Mouse (Mus musculus): ENCODE measurements around the gene Casp4. TPM values are rescaled to one million over a fixed set of nuclear protein-coding genes. Genes with fewer than 3 reads are reported as not detected.

The Casp4 gene
- total RNA-seq (2015; ENCODE audit: low replicate concordance): 9.6 and 16.2 TPM in 2 replicates
- 8.8 and 9.1 TPM in 2 replicates for total RNA-seq (2017; ENCODE audit: low replicate concordance)

DNA sequence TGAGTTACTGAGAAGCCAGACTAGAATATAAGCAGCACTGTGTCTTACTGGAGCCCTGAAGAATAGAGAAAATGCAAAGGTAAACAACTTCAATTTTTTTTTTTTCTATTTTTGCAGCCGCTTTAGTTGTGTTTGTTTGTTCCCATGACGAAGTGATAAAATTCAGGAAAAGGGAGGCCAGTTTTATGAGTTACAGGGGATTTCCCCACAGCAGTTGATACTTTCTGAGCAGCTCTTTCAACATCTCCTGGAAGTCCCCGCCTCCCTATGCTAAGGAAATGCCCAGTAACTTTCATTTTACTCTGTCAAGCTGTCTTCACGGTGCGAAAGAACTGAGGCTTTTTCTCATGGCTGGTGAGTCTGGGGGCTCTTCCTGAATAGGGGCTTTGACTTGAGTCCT lies at the start of gene Casp4:
TSS of gene Casp4 (plus strand) at position 268 of the 400 bp plus-strand sequence.
- no peak for ATAC-seq (replicated peaks; ENCODE audit: low FRiP score, poor library complexity, severe bottlenecking)

DNA sequence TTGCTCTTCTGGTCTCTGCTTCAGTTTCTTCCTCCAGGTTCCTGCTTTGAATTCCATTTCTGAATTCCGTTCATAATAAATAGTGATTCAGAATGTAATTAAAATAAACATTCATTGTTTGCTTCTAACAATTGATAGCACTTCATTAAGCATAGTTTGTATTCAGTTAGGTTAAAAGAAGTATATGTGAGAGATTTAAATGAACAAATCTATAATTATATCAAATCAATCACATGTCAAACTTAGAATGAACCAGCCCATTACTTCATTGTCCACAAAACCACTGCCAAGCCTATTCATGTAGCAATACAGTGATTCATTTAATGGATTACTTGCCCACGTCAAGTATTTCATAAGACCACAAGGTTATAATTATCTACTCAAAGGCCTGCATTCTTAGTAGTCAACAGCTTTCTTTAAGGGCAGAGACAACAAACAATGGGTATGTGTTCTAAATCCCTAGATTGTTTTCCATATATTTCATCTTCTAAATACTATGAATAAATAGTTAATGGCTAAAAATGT lies 44.6 kb upstream of the Casp4 start:
- no peak for ATAC-seq (replicated peaks; ENCODE audit: low FRiP score, poor library complexity, severe bottlenecking)

GRCm38 (mm10) chr9:5270274-5270673 lies 38.4 kb upstream of the Casp4 start:
- no peak for ATAC-seq (replicated peaks; ENCODE audit: low FRiP score, poor library complexity, severe bottlenecking)

DNA sequence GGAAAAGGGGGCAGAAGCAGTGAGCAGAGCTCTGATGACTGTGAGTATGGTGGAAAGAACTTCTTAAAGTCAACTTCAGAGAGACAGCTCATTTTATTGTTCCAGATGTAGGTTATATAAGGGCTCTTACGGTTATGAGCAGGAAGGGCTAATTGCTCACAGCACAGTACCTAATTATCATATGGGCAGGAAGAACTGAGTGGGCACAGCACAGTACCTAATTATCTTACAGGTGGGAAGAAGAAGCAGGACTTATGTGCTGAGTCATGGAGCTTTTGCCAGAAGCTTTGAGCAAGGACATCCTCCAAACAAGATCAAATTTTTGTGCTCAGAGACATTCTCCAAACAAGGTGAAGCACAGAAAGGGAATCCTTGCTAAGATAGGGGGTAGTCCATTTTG lies 37.7 kb upstream of the Casp4 start:
- ATAC-seq (replicated peaks; ENCODE audit: low FRiP score, poor library complexity, severe bottlenecking): no peak

DNA sequence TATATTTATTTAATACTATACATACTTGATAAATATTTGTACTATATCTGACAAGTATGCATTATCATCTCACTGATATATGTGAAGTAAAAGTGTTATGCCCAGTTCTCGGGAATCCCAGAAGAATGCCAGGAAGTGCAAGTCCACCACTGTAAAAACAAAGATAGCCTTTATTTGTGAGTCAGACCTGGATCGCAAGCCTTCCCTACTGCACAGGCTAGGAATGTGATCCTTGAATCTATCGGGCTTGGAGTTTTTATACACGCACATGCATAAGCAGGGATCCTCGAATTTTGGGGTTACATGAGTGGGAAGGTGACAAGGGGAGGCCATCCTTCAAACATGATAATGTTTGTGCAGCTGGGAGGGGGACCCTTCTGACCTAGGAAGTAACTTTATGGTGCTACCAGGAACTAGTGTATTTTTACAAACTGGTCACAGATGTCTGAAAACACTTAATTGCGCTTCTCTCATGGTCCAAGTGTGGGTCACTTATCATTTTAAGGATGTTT lies 37.2 kb upstream of the Casp4 start:
- no peak for ATAC-seq (replicated peaks; ENCODE audit: low FRiP score, poor library complexity, severe bottlenecking)

- ATAC-seq (replicated peaks; ENCODE audit: low FRiP score, poor library complexity, severe bottlenecking): no peak
These were observed 22.6 kb upstream of the Casp4 start for GRCm38 (mm10) chr9:5286071-5286470.

DNA sequence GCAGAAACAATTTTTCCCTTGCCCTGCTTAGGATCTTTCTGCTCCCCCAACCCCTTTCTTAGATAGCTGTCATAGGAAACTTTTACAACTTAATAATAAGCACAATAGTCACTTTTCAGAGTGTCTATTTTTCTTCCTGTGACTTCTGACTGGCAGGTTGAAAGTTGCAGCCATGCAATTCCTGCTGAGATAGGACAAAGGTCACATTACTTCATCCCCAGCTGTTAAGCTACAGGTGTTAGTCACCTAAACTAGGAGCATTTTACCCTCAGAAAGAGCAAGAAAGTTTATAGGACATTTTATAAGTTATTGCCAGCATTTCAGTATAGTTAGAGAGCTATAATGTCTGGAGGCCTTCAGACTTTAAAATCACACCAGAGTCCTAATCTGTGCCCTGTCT lies 22.0 kb upstream of the Casp4 start:
- ATAC-seq (replicated peaks; ENCODE audit: low FRiP score, poor library complexity, severe bottlenecking): no peak

GRCm38 (mm10) chr9:5296354-5297237 lies 12.0 kb upstream of the Casp4 start:
- no peak for ATAC-seq (replicated peaks; ENCODE audit: low FRiP score, poor library complexity, severe bottlenecking)

GRCm38 (mm10) chr9:5298329-5299131 lies 10.1 kb upstream of the Casp4 start, which contains the start of gene Casp1:
Gene Casp1, plus strand, starts transcription at chr9:5298517.
- ATAC-seq (replicated peaks; ENCODE audit: low FRiP score, poor library complexity, severe bottlenecking): no peak

DNA sequence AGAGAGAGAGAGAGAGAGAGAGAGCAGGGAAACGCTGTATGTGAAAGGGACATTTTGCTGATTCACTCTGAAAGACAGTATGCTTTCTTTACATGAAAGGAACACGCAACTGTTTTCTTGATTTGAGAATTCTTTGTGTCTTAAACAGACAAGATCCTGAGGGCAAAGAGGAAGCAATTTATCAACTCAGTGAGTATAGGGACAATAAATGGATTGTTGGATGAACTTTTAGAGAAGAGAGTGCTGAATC lies 9.6 kb upstream of the Casp4 start:
- no peak for ATAC-seq (replicated peaks; ENCODE audit: low FRiP score, poor library complexity, severe bottlenecking)

DNA sequence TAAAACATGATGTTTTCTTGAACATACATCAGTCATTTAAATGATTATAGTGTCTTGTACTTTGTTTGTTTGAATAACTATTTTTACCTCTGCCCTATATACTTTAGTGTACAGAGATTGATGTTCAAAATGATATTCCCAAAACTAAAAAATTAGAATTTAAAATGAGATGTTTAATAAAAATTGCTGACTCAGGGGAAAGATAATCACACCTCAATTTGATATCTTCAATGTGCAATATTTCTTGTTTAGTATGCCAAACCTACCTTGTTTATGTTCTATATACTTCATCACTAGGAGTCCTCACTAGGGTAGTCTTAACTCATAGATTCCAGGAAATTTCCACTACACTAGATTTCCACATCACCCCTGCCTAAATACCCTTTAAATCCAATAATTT lies 1.5 kb downstream of the Casp4 start:
- no peak for ATAC-seq (replicated peaks; ENCODE audit: low FRiP score, poor library complexity, severe bottlenecking)

GRCm38 (mm10) chr9:5311435-5311834 lies 2.8 kb downstream of the Casp4 start:
- ATAC-seq (replicated peaks; ENCODE audit: low FRiP score, poor library complexity, severe bottlenecking): no peak

DNA sequence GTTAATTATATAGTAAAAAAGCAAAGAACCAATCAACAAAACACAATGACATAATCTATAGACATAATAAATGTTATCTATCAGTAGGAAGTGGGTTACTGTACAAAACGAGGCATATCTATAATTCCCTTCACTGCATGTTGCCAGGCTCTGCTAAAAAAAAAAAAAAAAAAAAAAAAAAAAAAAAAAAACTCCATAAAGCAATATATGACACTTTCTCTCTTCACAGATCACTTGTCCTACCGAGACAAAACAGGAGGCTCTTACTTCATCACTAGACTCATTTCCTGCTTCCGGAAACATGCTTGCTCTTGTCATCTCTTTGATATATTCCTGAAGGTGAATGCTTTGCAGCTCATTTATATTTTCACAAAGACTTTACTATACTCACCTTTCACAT lies 19.6 kb downstream of the Casp4 start:
- no peak for ATAC-seq (replicated peaks; ENCODE audit: low FRiP score, poor library complexity, severe bottlenecking)

DNA sequence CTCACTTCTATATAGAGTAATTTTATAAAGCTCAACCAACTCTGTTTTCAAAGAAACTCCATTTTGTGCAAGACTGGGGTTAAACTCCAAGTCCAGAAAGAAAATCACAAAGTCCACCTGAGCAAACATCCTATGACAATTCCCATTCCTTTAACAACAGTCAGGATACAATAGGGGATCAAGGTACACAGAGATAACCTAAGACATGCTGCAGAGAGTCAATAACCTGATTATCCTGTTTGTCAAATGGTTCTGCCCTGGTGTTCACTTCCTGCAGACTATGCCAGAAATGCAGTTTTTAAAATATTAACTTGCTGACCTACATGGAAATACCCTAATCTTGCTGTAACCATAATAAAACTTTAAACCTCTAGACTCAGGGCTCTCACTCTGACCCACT lies 23.8 kb downstream of the Casp4 start:
- ATAC-seq (replicated peaks; ENCODE audit: low FRiP score, poor library complexity, severe bottlenecking): no peak

DNA sequence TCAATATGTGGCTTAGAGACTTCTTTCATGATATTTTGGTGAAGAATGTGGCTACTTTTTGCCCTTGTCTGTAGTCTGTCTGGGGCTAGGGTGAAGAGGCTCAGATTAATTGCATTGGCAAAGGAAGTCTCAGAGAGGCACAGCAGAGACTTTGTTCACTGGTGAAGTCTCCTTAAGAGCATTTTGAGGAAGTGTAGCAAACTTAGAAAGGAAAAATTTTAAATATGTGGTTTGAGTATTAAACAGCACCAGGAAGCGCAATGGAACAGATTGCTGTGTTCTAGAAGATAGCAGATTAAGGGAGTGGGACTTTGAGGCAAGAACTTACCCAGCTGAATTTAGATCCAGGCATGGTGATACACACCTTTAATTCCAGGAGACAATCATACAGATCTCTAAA lies 24.8 kb downstream of the Casp4 start:
- ATAC-seq (replicated peaks; ENCODE audit: low FRiP score, poor library complexity, severe bottlenecking): no peak

DNA sequence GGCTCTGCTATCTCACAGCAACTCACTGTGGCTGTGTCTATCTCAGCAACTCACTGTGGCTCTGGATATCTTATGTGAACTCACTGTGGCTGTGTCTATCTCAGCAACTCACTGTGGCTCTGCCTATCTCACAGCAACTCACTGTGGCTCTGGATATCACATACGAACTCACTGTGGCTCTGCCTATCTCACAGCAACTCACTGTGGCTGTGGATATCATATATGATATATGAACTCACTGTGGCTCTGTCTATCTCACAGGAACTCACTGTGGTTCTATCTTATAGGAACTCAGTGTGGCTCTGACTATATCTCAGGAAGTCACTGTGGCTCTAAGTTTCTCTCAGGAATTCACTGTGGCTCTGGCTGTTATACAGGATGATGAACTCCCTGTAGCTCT lies 34.5 kb downstream of the Casp4 start:
- 0 out of 2 replicates have a peak, but pooled peaks have one; percentile 25 for ATAC-seq (replicated peaks; ENCODE audit: low FRiP score, poor library complexity, severe bottlenecking)

DNA sequence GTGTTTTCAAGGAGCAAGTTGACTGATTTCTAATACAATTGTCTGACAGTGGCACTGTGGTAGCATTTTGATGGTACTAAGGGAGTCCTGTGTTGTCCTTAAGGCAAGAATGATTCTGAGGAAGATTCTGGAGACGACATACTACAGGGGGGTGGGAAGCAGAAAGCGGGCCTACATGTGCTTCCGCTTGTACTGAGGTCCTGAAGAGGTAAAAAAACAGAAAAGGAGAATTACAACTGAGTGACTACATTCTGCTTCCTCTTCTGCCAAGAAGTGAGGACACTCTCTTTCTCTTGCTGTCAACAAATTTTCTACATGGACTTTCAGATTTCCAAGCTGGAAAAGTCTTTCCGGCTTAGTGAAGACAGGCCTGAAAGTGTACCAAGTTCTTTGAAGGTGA lies 35.5 kb downstream of the Casp4 start:
- no peak for ATAC-seq (replicated peaks; ENCODE audit: low FRiP score, poor library complexity, severe bottlenecking)

DNA sequence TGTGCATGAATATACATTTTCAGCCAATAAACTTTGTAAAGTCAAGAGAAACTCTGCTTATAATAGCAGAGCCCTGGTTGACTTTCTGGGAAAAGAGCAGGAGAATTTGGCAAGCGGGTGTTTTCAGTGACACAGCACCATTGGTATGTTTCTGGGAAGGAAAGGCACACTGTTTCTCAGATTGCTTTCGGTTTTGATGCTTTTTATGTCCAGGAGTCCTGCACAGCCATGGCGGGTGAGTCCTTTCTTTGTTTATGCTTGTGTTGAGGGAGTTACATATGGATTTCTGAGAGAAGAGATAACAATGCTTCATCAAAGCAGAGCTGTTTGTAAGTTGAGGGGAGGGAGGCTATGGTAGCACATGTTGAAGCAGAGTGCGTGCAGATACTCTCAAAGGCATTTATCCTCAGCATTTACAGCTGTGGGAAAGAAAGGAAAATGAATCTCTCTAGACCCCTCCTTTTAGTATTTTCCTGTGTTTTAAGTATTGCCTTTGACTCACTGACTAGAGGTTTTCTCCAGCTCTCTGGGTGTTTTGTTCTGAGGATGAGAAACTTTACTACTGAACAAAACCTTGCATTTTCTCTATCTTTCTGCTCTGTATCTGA lies 36.8 kb downstream of the Casp4 start, which contains the start of gene Casp12:
TSS of gene Casp12 (plus strand) at position 140 of the 608 bp plus-strand sequence.
- no peak for ATAC-seq (replicated peaks; ENCODE audit: low FRiP score, poor library complexity, severe bottlenecking)

DNA sequence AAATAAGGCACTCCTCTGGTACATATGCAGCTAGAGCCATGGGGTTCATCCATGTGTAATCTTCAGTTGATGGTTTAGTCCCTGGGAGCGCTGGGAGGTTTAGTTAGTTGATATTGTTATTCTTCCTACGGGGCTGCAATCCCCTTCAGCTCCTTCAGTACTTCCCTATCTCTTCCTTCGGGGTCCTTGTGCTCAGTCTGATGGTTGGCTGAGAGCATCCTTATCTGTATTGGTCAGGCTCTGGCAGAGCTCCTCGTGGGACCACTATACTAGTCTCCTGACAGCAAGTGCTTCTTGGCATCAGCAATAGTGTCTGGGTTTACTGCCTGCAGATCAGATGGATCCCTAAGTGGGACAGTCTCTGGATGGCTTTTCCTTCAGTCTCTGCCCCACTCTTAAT lies 38.8 kb downstream of the Casp4 start:
- ATAC-seq (replicated peaks; ENCODE audit: low FRiP score, poor library complexity, severe bottlenecking): no peak

- no peak for ATAC-seq (replicated peaks; ENCODE audit: low FRiP score, poor library complexity, severe bottlenecking)
These were observed 45.0 kb downstream of the Casp4 start for GRCm38 (mm10) chr9:5353673-5354072.
